Mouse (Mus musculus) erythroblast, embryonic 14.5 days (primary cell): ENCODE data around the gene Vmn1r84. TPM values are rescaled to one million over a fixed set of nuclear protein-coding genes. Genes with fewer than 3 reads are reported as not detected.

Experiments used
- H3K27me3 ChIP-seq: 2 replicates; pipeline ENCODE4 v1.6.1; 2012; ENCODE audit warnings: inconsistent platforms; ENCODE audit not compliant: control insufficient read depth
- H3K36me3 ChIP-seq: 2 replicates; pipeline ENCODE4 v1.6.1; 2012; ENCODE audit warnings: mild to moderate bottlenecking, inconsistent platforms; ENCODE audit not compliant: control insufficient read depth
- H3K4me1 ChIP-seq: 2 replicates; pipeline ENCODE4 v1.6.1; 2012; ENCODE audit warnings: inconsistent platforms; ENCODE audit not compliant: control insufficient read depth
- H3K4me3 ChIP-seq: replicated peaks from 2 replicates; pipeline ENCODE3; 2012; ENCODE audit warnings: moderate library complexity, mild to moderate bottlenecking, inconsistent platforms
- H3K9me3 ChIP-seq: 2 replicates; pipeline ENCODE4 v1.6.1; 2012; ENCODE audit warnings: low read length, inconsistent platforms, mixed read lengths; ENCODE audit not compliant: control insufficient read depth
- GATA1 ChIP-seq: IDR thresholded peaks from 2 replicates; pipeline ENCODE4 v1.6.1; 2012; ENCODE audit warnings: low read length, inconsistent platforms, mixed read lengths
- TAL1 ChIP-seq: IDR thresholded peaks from 3 replicates; pipeline ENCODE4 v1.6.1; 2012; ENCODE audit warnings: low read length, inconsistent platforms, mixed read lengths
- polyA plus RNA-seq: library from polyadenylated mRNA; stranded (reverse); fragments of >175 nt; gene quantifications from 2 replicates; pipeline ENCODE4 v1.2.3, GENCODE M21; 2012

Gene Vmn1r84
- polyA plus RNA-seq: not detected in 2 replicates

DNA sequence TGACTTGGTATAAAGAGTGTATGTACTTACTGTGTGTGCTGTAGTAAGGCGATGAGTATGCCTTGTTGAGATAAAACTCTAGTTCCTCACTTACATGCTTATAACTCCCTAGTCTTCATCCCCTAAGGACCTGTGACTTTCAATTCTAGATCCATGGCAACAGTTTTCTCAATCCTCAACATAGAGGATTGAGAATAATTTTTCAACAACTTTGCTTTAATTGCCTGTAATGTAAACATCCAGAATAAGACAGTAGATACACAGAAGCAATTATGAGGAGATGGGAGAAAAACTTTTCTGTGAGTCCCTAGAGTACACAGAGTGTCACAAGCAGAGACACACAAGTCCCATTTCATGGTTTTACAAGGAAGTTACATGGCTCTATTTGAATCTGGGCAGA, at the start of gene Vmn1r84:
TSS of gene Vmn1r84 (minus strand) at position 101 of the 400 bp plus-strand sequence.
- TF ChIP-seq GATA1 (no peak), TAL1 (no peak)
- Histone ChIP-seq H3K4me3 (no peak within 1 kb of the TSS), H3K27me3 (no peaks in the 10 kb centered on the region), H3K9me3 (no peaks in the 10 kb centered on the region), H3K36me3 (no peaks in the 10 kb centered on the region), H3K4me1 (no peaks in the 10 kb centered on the region)

DNA sequence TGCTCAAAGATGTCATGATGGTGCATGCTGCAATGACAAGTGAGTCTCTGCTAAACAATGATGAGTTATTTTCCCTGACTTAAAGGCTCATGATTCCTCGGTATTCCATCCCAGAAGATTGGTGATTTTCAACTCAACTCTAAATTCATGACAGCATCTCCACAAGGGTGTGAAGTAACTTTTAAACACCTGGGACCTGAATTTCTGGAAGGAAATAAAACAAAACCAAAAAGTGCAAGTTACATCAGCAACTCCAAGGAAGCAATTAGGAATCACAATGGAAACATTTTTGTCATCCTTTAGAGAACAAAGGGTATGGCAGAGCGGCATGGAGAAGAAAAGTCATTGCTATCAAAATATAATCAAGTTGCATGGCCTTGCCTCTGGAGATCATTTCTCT, 39.7 kb downstream of the Vmn1r84 start, which contains the start of gene Vmn1r83:
TSS of gene Vmn1r83 (minus strand) at position 101 of the 400 bp plus-strand sequence.
- no peak within 1 kb of the TSS for H3K4me3 ChIP-seq

More for the DNA sequence above, 39.7 kb downstream of the Vmn1r84 start, which contains the start of gene Vmn1r83:
- TF ChIP-seq GATA1 (no peak), TAL1 (no peak)
- H3K27me3 ChIP-seq: no peaks in the 10 kb centered on the region
- peaks cover 8% of the 10 kb centered on the region for H3K9me3 ChIP-seq
- no peaks in the 10 kb centered on the region for H3K4me1 ChIP-seq
- no peaks in the 10 kb centered on the region for H3K36me3 ChIP-seq

Other genes with a start within 250 kb of the Vmn1r84 start
- not detected in 2 replicates for gene Vmn1r78, start 219.0 kb downstream of the Vmn1r84 start, polyA plus RNA-seq
- gene Vmn1r79, start 198.0 kb downstream of the Vmn1r84 start, polyA plus RNA-seq: not detected in 2 replicates
- gene Vmn1r80, start 180.0 kb downstream of the Vmn1r84 start, polyA plus RNA-seq: under 0.01 and 0.01 TPM in 2 replicates
- under 0.01 TPM in 1 of 2 replicates, not detected in the other for gene Vmn1r81, start 101.0 kb downstream of the Vmn1r84 start, polyA plus RNA-seq
- not detected in 2 replicates for gene Vmn1r82, start 68.8 kb downstream of the Vmn1r84 start, polyA plus RNA-seq
- gene Vmn1r83, start 39.8 kb downstream of the Vmn1r84 start, polyA plus RNA-seq: not detected in 2 replicates
- gene Zfp551, start 53.5 kb upstream of the Vmn1r84 start, polyA plus RNA-seq: not detected in 2 replicates
- gene Zfp606, start 109.0 kb upstream of the Vmn1r84 start, polyA plus RNA-seq: 0.06 TPM in 1 of 2 replicates, not detected in the other
- gene 2900092C05Rik, start 143.2 kb upstream of the Vmn1r84 start, polyA plus RNA-seq: not detected in 2 replicates
- not detected in 2 replicates for gene Vmn2r53, start 239.5 kb upstream of the Vmn1r84 start, polyA plus RNA-seq